Mouse (Mus musculus): Measurements from ENCODE around the gene Hsd11b2. TPM values are rescaled to one million over a fixed set of nuclear protein-coding genes. Genes with fewer than 3 reads are reported as not detected.

Hsd11b2 gene
- polyA plus RNA-seq, 1 experiment from 2014 or later = 12.6 TPM

- ATAC-seq (replicated peaks; ENCODE audit: insufficient number of reproducible peaks, low FRiP score, low TSS enrichment, low read depth) = no peak
- WGBS = 12% methylated on average over 3 of the region's 3 CpGs
- Histone ChIP-seq H3K9me3 (replicated peaks; ENCODE audit: control insufficient read depth, low read length) (no peaks in the 10 kb centered on the region), H3K9ac (replicated peaks; ENCODE audit: low read length) (no peak overlapping the region), H3K4me1 (ENCODE audit: control insufficient read depth, insufficient read depth, low read length) (no peaks in the 10 kb centered on the region), H3K4me2 (ENCODE audit: low read depth, low read length) (no peak overlapping the region), H3K27me3 (ENCODE audit: control insufficient read depth, insufficient read depth, low read length) (no peaks in the 10 kb centered on the region), H3K4me3 (ENCODE audit: low read depth, low read length) (no peak overlapping the region), H3K36me3 (replicated peaks; ENCODE audit: control insufficient read depth, insufficient read depth, low read depth, low read length) (no peaks in the 10 kb centered on the region), H3K27ac (replicated peaks; ENCODE audit: low read depth, low read length) (no peak overlapping the region)
- no peak for DNase-seq (ENCODE audit: low spot score)
These were observed 25.1 kb upstream of the Hsd11b2 start for GRCm38 (mm10) chr8:105493495-105493894.

- ATAC-seq (replicated peaks; ENCODE audit: insufficient number of reproducible peaks, low FRiP score, low TSS enrichment, low read depth) (no peak), DNase-seq (ENCODE audit: low spot score) (no peak)
- Histone ChIP-seq H3K4me3 (ENCODE audit: low read depth, low read length) (no peak overlapping the region), H3K36me3 (replicated peaks; ENCODE audit: control insufficient read depth, insufficient read depth, low read depth, low read length) (no peaks in the 10 kb centered on the region), H3K27me3 (ENCODE audit: control insufficient read depth, insufficient read depth, low read length) (no peaks in the 10 kb centered on the region), H3K4me1 (ENCODE audit: control insufficient read depth, insufficient read depth, low read length) (no peaks in the 10 kb centered on the region), H3K4me2 (ENCODE audit: low read depth, low read length) (no peak overlapping the region), H3K9ac (replicated peaks; ENCODE audit: low read length) (no peak overlapping the region), H3K27ac (replicated peaks; ENCODE audit: low read depth, low read length) (no peak overlapping the region), H3K9me3 (replicated peaks; ENCODE audit: control insufficient read depth, low read length) (no peaks in the 10 kb centered on the region)
- 76% methylated on average over 3 of the region's 3 CpGs for WGBS
These were observed 24.0 kb upstream of the Hsd11b2 start for GRCm38 (mm10) chr8:105494566-105494965.

GRCm38 (mm10) chr8:105495350-105496302 is 22.9 kb upstream of the Hsd11b2 start:
- 42% methylated on average over 17 of the region's 17 CpGs for WGBS

GRCm38 (mm10) chr8:105496439-105497180 is 21.9 kb upstream of the Hsd11b2 start, which contains the start of gene Zdhhc1:
Zdhhc1 (minus strand) TSS chr8:105496902.
- Histone ChIP-seq H3K4me3 (ENCODE audit: low read depth, low read length) (peak within 1 kb of the TSS; percentile 85), H3K9ac (replicated peaks; ENCODE audit: low read length) (peak within 1 kb of the TSS; percentile 92), H3K36me3 (replicated peaks; ENCODE audit: control insufficient read depth, insufficient read depth, low read depth, low read length) (no peaks in the 10 kb centered on the region), H3K27ac (replicated peaks; ENCODE audit: low read depth, low read length) (no peak within 1 kb of the TSS), H3K27me3 (ENCODE audit: control insufficient read depth, insufficient read depth, low read length) (no peaks in the 10 kb centered on the region), H3K4me2 (ENCODE audit: low read depth, low read length) (peak within 1 kb of the TSS; percentile 93), H3K4me1 (ENCODE audit: control insufficient read depth, insufficient read depth, low read length) (no peaks in the 10 kb centered on the region), H3K9me3 (replicated peaks; ENCODE audit: control insufficient read depth, low read length) (no peaks in the 10 kb centered on the region)
- ATAC-seq (replicated peaks; ENCODE audit: insufficient number of reproducible peaks, low FRiP score, low TSS enrichment, low read depth) = peak; percentile 75
- WGBS = under 1% methylated on average over 68 of the region's 68 CpGs
- peak; percentile 91 for DNase-seq (ENCODE audit: low spot score)

More at GRCm38 (mm10) chr8:105495350-105496302, 22.9 kb upstream of the Hsd11b2 start:
- H3K4me1 ChIP-seq (ENCODE audit: control insufficient read depth, insufficient read depth, low read length) = no peaks in the 10 kb centered on the region
- no peak overlapping the region for H3K27ac ChIP-seq (replicated peaks; ENCODE audit: low read depth, low read length)
- no peaks in the 10 kb centered on the region for H3K9me3 ChIP-seq (replicated peaks; ENCODE audit: control insufficient read depth, low read length)
- no peaks in the 10 kb centered on the region for H3K36me3 ChIP-seq (replicated peaks; ENCODE audit: control insufficient read depth, insufficient read depth, low read depth, low read length)
- peak overlapping the region; percentile 85; the same call in 1 of the 2 replicates for H3K4me3 ChIP-seq (ENCODE audit: low read depth, low read length)
- ATAC-seq (replicated peaks; ENCODE audit: insufficient number of reproducible peaks, low FRiP score, low TSS enrichment, low read depth) (no peak), DNase-seq (ENCODE audit: low spot score) (no peak)
- peak overlapping the region; percentile 93 for H3K4me2 ChIP-seq (ENCODE audit: low read depth, low read length)
- H3K9ac ChIP-seq (replicated peaks; ENCODE audit: low read length) = no peak overlapping the region; the same call in 1 of the 2 replicates
- no peaks in the 10 kb centered on the region for H3K27me3 ChIP-seq (ENCODE audit: control insufficient read depth, insufficient read depth, low read length)

GRCm38 (mm10) chr8:105499787-105500186 is 18.8 kb upstream of the Hsd11b2 start:
- Histone ChIP-seq H3K4me3 (ENCODE audit: low read depth, low read length) (no peak overlapping the region), H3K27ac (replicated peaks; ENCODE audit: low read depth, low read length) (no peak overlapping the region), H3K36me3 (replicated peaks; ENCODE audit: control insufficient read depth, insufficient read depth, low read depth, low read length) (no peaks in the 10 kb centered on the region), H3K4me2 (ENCODE audit: low read depth, low read length) (no peak overlapping the region), H3K4me1 (ENCODE audit: control insufficient read depth, insufficient read depth, low read length) (no peaks in the 10 kb centered on the region), H3K9ac (replicated peaks; ENCODE audit: low read length) (no peak overlapping the region), H3K9me3 (replicated peaks; ENCODE audit: control insufficient read depth, low read length) (no peaks in the 10 kb centered on the region), H3K27me3 (ENCODE audit: control insufficient read depth, insufficient read depth, low read length) (no peaks in the 10 kb centered on the region)
- DNase-seq (ENCODE audit: low spot score) = no peak
- 76% methylated on average over 12 of the region's 12 CpGs for WGBS
- no peak for ATAC-seq (replicated peaks; ENCODE audit: insufficient number of reproducible peaks, low FRiP score, low TSS enrichment, low read depth)

GRCm38 (mm10) chr8:105504617-105505016 is 13.9 kb upstream of the Hsd11b2 start:
- H3K27ac ChIP-seq (replicated peaks; ENCODE audit: low read depth, low read length) = no peak overlapping the region
- WGBS = 87% methylated on average over 3 of the region's 3 CpGs

GRCm38 (mm10) chr8:105506977-105507376 is 11.6 kb upstream of the Hsd11b2 start:
- no peaks in the 10 kb centered on the region for H3K9me3 ChIP-seq (replicated peaks; ENCODE audit: control insufficient read depth, low read length)
- no peak for ATAC-seq (replicated peaks; ENCODE audit: insufficient number of reproducible peaks, low FRiP score, low TSS enrichment, low read depth)
- no peak for DNase-seq (ENCODE audit: low spot score)
- no peak overlapping the region for H3K4me3 ChIP-seq (ENCODE audit: low read depth, low read length)
- no peak overlapping the region for H3K27ac ChIP-seq (replicated peaks; ENCODE audit: low read depth, low read length)
- no peak overlapping the region for H3K9ac ChIP-seq (replicated peaks; ENCODE audit: low read length)
- H3K4me2 ChIP-seq (ENCODE audit: low read depth, low read length) = no peak overlapping the region
- H3K27me3 ChIP-seq (ENCODE audit: control insufficient read depth, insufficient read depth, low read length) = no peaks in the 10 kb centered on the region
- 78% methylated on average over 6 of the region's 6 CpGs for WGBS
- H3K4me1 ChIP-seq (ENCODE audit: control insufficient read depth, insufficient read depth, low read length) = peaks cover 2% of the 10 kb centered on the region; the same call in 1 of the 2 replicates
- no peaks in the 10 kb centered on the region for H3K36me3 ChIP-seq (replicated peaks; ENCODE audit: control insufficient read depth, insufficient read depth, low read depth, low read length)

More at GRCm38 (mm10) chr8:105504617-105505016, 13.9 kb upstream of the Hsd11b2 start:
- Histone ChIP-seq H3K36me3 (replicated peaks; ENCODE audit: control insufficient read depth, insufficient read depth, low read depth, low read length) (no peaks in the 10 kb centered on the region), H3K9ac (replicated peaks; ENCODE audit: low read length) (no peak overlapping the region), H3K4me2 (ENCODE audit: low read depth, low read length) (no peak overlapping the region), H3K9me3 (replicated peaks; ENCODE audit: control insufficient read depth, low read length) (no peaks in the 10 kb centered on the region), H3K27me3 (ENCODE audit: control insufficient read depth, insufficient read depth, low read length) (no peaks in the 10 kb centered on the region), H3K4me3 (ENCODE audit: low read depth, low read length) (no peak overlapping the region), H3K4me1 (ENCODE audit: control insufficient read depth, insufficient read depth, low read length) (peaks cover 2% of the 10 kb centered on the region; the same call in 1 of the 2 replicates)
- ATAC-seq (replicated peaks; ENCODE audit: insufficient number of reproducible peaks, low FRiP score, low TSS enrichment, low read depth) = no peak
- no peak for DNase-seq (ENCODE audit: low spot score)

Data from embryonic facial prominence, embryonic 11.5 days (tissue).